Mouse (Mus musculus) kidney, adult 11 months (tissue): ENCODE measurements around the gene Cd200r1.

Experiments used
- DNase-seq: peaks from one replicate; pipeline ENCODE4 v3.0.0; 2022

The Cd200r1 gene

GRCm38 (mm10) chr16:44765555-44766319 is at the start of gene Cd200r1:
Gene Cd200r1, plus strand, starts transcription at chr16:44765736.
- no peak for DNase-seq

- peak; percentile 40 for DNase-seq
Measured at GRCm38 (mm10) chr16:44716305-44717140, 49.0 kb upstream of the Cd200r1 start.

GRCm38 (mm10) chr16:44717141-44717634 is 48.3 kb upstream of the Cd200r1 start:
- DNase-seq: no peak

GRCm38 (mm10) chr16:44717838-44718237 is 47.7 kb upstream of the Cd200r1 start:
- DNase-seq: no peak

- no peak for DNase-seq
Measured at GRCm38 (mm10) chr16:44719349-44719748, 46.2 kb upstream of the Cd200r1 start.

- DNase-seq: no peak
Measured at GRCm38 (mm10) chr16:44720518-44720917, 45.0 kb upstream of the Cd200r1 start.

- no peak for DNase-seq
Measured at GRCm38 (mm10) chr16:44722666-44723065, 42.9 kb upstream of the Cd200r1 start.

GRCm38 (mm10) chr16:44724083-44724787 is 41.3 kb upstream of the Cd200r1 start, which contains the start of gene Nepro:
Gene Nepro, plus strand, starts transcription at chr16:44724301.
- peak; percentile 95 for DNase-seq

GRCm38 (mm10) chr16:44724847-44725246 is 40.7 kb upstream of the Cd200r1 start:
- DNase-seq: no peak

GRCm38 (mm10) chr16:44725286-44726223 is 40.0 kb upstream of the Cd200r1 start:
- DNase-seq: peak; percentile 70

GRCm38 (mm10) chr16:44727525-44727924 is 38.0 kb upstream of the Cd200r1 start:
- no peak for DNase-seq

- no peak for DNase-seq
Measured at GRCm38 (mm10) chr16:44734059-44734458, 31.5 kb upstream of the Cd200r1 start.

GRCm38 (mm10) chr16:44735676-44736075 is 29.9 kb upstream of the Cd200r1 start:
- no peak for DNase-seq

GRCm38 (mm10) chr16:44736118-44736517 is 29.4 kb upstream of the Cd200r1 start:
- no peak for DNase-seq

- no peak for DNase-seq
Measured at GRCm38 (mm10) chr16:44742753-44743152, 22.8 kb upstream of the Cd200r1 start.

GRCm38 (mm10) chr16:44745471-44745865 is 20.1 kb upstream of the Cd200r1 start:
- no peak for DNase-seq

GRCm38 (mm10) chr16:44745866-44746562 is 19.5 kb upstream of the Cd200r1 start, which contains the start of gene Gtpbp8:
Gene Gtpbp8, minus strand, starts transcription at chr16:44746363.
- peak; percentile 89 for DNase-seq

- no peak for DNase-seq
Measured at GRCm38 (mm10) chr16:44748007-44748406, 17.5 kb upstream of the Cd200r1 start.

GRCm38 (mm10) chr16:44757700-44758099 is 7.8 kb upstream of the Cd200r1 start:
- no peak for DNase-seq

GRCm38 (mm10) chr16:44761811-44762210 is 3.7 kb upstream of the Cd200r1 start:
- no peak for DNase-seq

GRCm38 (mm10) chr16:44766320-44766892 is 870 bp downstream of the Cd200r1 start:
- no peak for DNase-seq
